Mouse (Mus musculus) limb, embryonic 10.5 days (tissue): ENCODE results near the gene Abhd17c. TPM values are rescaled to one million over a fixed set of nuclear protein-coding genes. Genes with fewer than 3 reads are reported as not detected.
"Not testable (repeated sequence)": the region's sequence is repeated elsewhere in the genome, so short reads cannot be mapped to it uniquely, and the experiment has no call there.

Source experiments
- DNase-seq: peaks from one replicate; pipeline ENCODE4 v3.0.0-alpha.2; 2017; ENCODE audit warnings: low spot score
- H3K27ac ChIP-seq: fragments of 300-500 bp; sonication (generic); 2 replicates; pipeline ENCODE4 v1.5.1; 2016; ENCODE audit warnings: mild to moderate bottlenecking
- H3K27me3 ChIP-seq: fragments of 300-500 bp; sonication (generic); 2 replicates; pipeline ENCODE4 v1.6.1; 2016; ENCODE audit warnings: low read depth, mild to moderate bottlenecking; ENCODE audit not compliant: poor library complexity, severe bottlenecking
- H3K36me3 ChIP-seq: fragments of 300-500 bp; sonication (generic); 2 replicates; pipeline ENCODE4 v1.6.1; 2016; ENCODE audit warnings: mild to moderate bottlenecking, moderate library complexity
- H3K4me1 ChIP-seq: fragments of 300-500 bp; sonication (generic); 2 replicates; pipeline ENCODE4 v1.6.1; 2016
- H3K4me3 ChIP-seq: fragments of 300-500 bp; sonication (generic); 2 replicates; pipeline ENCODE4 v1.5.1; 2016; ENCODE audit warnings: mild to moderate bottlenecking, moderate library complexity
- H3K9me3 ChIP-seq: fragments of 300-500 bp; sonication (generic); replicated peaks from 2 replicates; pipeline ENCODE4 v1.6.1; 2016; ENCODE audit warnings: mild to moderate bottlenecking
- WGBS: fragments of 180-500 bp; shearing (Covaris S2); methylation state at CpG from one replicate; pipeline ENCODE4 v1.1.7; 2016; 5-methylcytosine and 5-hydroxymethylcytosine counted together
- polyA plus RNA-seq: library from polyadenylated mRNA; unstranded; fragments of >200 nt; fragmentation: Nextera tagmentation; extraction: Ambion mirVana; gene quantifications from 2 replicates; pipeline ENCODE4 v1.2.1, GENCODE M21; 2016

Gene Abhd17c
- polyA plus RNA-seq, 1 experiment from 2014 or later: 46.2 TPM

GRCm38 (mm10) chr7:84125730-84126129, 26.0 kb downstream of the Abhd17c start:
- Histone ChIP-seq H3K36me3 (no peaks in the 10 kb centered on the region), H3K4me1 (peaks cover 26% of the 10 kb centered on the region), H3K27me3 (no peaks in the 10 kb centered on the region), H3K4me3 (no peak overlapping the region), H3K9me3 (no peaks in the 10 kb centered on the region), H3K27ac (no peak overlapping the region)
- WGBS: 91% methylated on average over 1 of the region's 1 CpGs
- DNase-seq: no peak

GRCm38 (mm10) chr7:84123651-84124050, 28.0 kb downstream of the Abhd17c start:
- H3K4me1 ChIP-seq: peaks cover 33% of the 10 kb centered on the region
- H3K27ac ChIP-seq, H3K36me3 ChIP-seq, H3K27me3 ChIP-seq, DNase-seq, H3K4me3 ChIP-seq, H3K9me3 ChIP-seq: not testable (repeated sequence)
- whole genome bisulfite sequencing: 90% methylated on average over 4 of the region's 4 CpGs

GRCm38 (mm10) chr7:84121778-84122177, 29.9 kb downstream of the Abhd17c start:
- no peaks in the 10 kb centered on the region for H3K27me3 ChIP-seq
- DNase-seq: no peak
- H3K9me3 ChIP-seq: no peaks in the 10 kb centered on the region
- H3K4me1 ChIP-seq: peaks cover 27% of the 10 kb centered on the region
- WGBS: 91% methylated on average over 3 of the region's 3 CpGs
- no peaks in the 10 kb centered on the region for H3K36me3 ChIP-seq
- no peak overlapping the region for H3K4me3 ChIP-seq
- no peak overlapping the region for H3K27ac ChIP-seq

- 66% methylated on average over 5 of the region's 5 CpGs for WGBS
- Histone ChIP-seq H3K27ac (no peak overlapping the region), H3K27me3 (no peaks in the 10 kb centered on the region), H3K4me3 (no peak overlapping the region), H3K36me3 (peaks cover 4% of the 10 kb centered on the region; the same call in 1 of the 2 replicates), H3K9me3 (no peaks in the 10 kb centered on the region), H3K4me1 (peaks cover 27% of the 10 kb centered on the region)
- DNase-seq: no peak
Measured at GRCm38 (mm10) chr7:84120142-84120760, 31.4 kb downstream of the Abhd17c start.

GRCm38 (mm10) chr7:84119216-84120105, 32.2 kb downstream of the Abhd17c start:
- no peak overlapping the region for H3K27ac ChIP-seq
- 85% methylated on average over 12 of the region's 12 CpGs for WGBS
- no peak overlapping the region for H3K4me3 ChIP-seq
- no peak for DNase-seq
- peaks cover 4% of the 10 kb centered on the region; the same call in 1 of the 2 replicates for H3K36me3 ChIP-seq
- no peaks in the 10 kb centered on the region for H3K9me3 ChIP-seq
- H3K4me1 ChIP-seq: peaks cover 27% of the 10 kb centered on the region
- no peaks in the 10 kb centered on the region for H3K27me3 ChIP-seq

GRCm38 (mm10) chr7:84117543-84118122, 34.1 kb downstream of the Abhd17c start:
- Histone ChIP-seq H3K4me3 (no peak overlapping the region), H3K9me3 (no peaks in the 10 kb centered on the region), H3K27me3 (no peaks in the 10 kb centered on the region), H3K27ac (no peak overlapping the region), H3K4me1 (peaks cover 27% of the 10 kb centered on the region), H3K36me3 (peaks cover 22% of the 10 kb centered on the region)
- WGBS: 93% methylated on average over 6 of the region's 6 CpGs
- no peak for DNase-seq

GRCm38 (mm10) chr7:84116621-84117542, 34.8 kb downstream of the Abhd17c start:
- no peaks in the 10 kb centered on the region for H3K27me3 ChIP-seq
- H3K36me3 ChIP-seq: peaks cover 28% of the 10 kb centered on the region
- no peak overlapping the region for H3K27ac ChIP-seq
- 82% methylated on average over 7 of the region's 7 CpGs for WGBS
- no peak overlapping the region for H3K4me3 ChIP-seq
- DNase-seq: no peak
- H3K4me1 ChIP-seq: peaks cover 27% of the 10 kb centered on the region
- H3K9me3 ChIP-seq: no peaks in the 10 kb centered on the region

GRCm38 (mm10) chr7:84115385-84115784, 36.3 kb downstream of the Abhd17c start:
- H3K27me3 ChIP-seq: no peaks in the 10 kb centered on the region
- no peaks in the 10 kb centered on the region for H3K9me3 ChIP-seq
- peaks cover 13% of the 10 kb centered on the region for H3K4me1 ChIP-seq
- WGBS: 74% methylated on average over 2 of the region's 2 CpGs
- peaks cover 37% of the 10 kb centered on the region for H3K36me3 ChIP-seq
- H3K27ac ChIP-seq: no peak overlapping the region
- DNase-seq: no peak
- no peak overlapping the region for H3K4me3 ChIP-seq

- no peak overlapping the region for H3K27ac ChIP-seq
- DNase-seq: no peak
- no peaks in the 10 kb centered on the region for H3K27me3 ChIP-seq
- 85% methylated on average over 3 of the region's 3 CpGs for WGBS
- H3K9me3 ChIP-seq: no peaks in the 10 kb centered on the region
- H3K36me3 ChIP-seq: peaks cover 43% of the 10 kb centered on the region
- no peak overlapping the region for H3K4me3 ChIP-seq
- H3K4me1 ChIP-seq: peaks cover 7% of the 10 kb centered on the region; the same call in 1 of the 2 replicates
Measured at GRCm38 (mm10) chr7:84114775-84115174, 36.9 kb downstream of the Abhd17c start.

GRCm38 (mm10) chr7:84113035-84113390, 38.7 kb downstream of the Abhd17c start:
- DNase-seq: no peak
- Histone ChIP-seq H3K9me3 (no peaks in the 10 kb centered on the region), H3K4me3 (no peak overlapping the region), H3K36me3 (peaks cover 60% of the 10 kb centered on the region), H3K27ac (no peak overlapping the region), H3K4me1 (no peaks in the 10 kb centered on the region; the same call in 1 of the 2 replicates), H3K27me3 (no peaks in the 10 kb centered on the region)
- 93% methylated on average over 8 of the region's 8 CpGs for WGBS

- no peak overlapping the region for H3K27ac ChIP-seq
- 90% methylated on average over 6 of the region's 6 CpGs for WGBS
- H3K36me3 ChIP-seq: peaks cover 65% of the 10 kb centered on the region
- H3K9me3 ChIP-seq: no peaks in the 10 kb centered on the region
- no peak for DNase-seq
- no peaks in the 10 kb centered on the region; the same call in 1 of the 2 replicates for H3K4me1 ChIP-seq
- H3K27me3 ChIP-seq: no peaks in the 10 kb centered on the region
- no peak overlapping the region for H3K4me3 ChIP-seq
Measured at GRCm38 (mm10) chr7:84112351-84113034, 39.2 kb downstream of the Abhd17c start.
